Mouse (Mus musculus) left cerebral cortex, adult 8-10 months (tissue): ENCODE results near the gene Ruvbl1. TPM values are rescaled to one million over a fixed set of nuclear protein-coding genes. Genes with fewer than 3 reads are reported as not detected.
A peak's percentile ranks its signal among the peaks of the same experiment; 100 is the strongest.

Experiments used
- DNase-seq, 2 experiments: peaks; one replicate each; pipeline ENCODE4 v3.0.0; 2022; ENCODE audit warnings: low spot score in 2 of 2
- total RNA-seq, 4 experiments: library from RNA; stranded (reverse); gene quantifications; 2 replicates each; pipeline ENCODE4 v1.2.4; 2022

The Ruvbl1 gene
- 10 to 100 TPM; 36.1 to 41.9 (median 40.9) TPM for total RNA-seq

DNA sequence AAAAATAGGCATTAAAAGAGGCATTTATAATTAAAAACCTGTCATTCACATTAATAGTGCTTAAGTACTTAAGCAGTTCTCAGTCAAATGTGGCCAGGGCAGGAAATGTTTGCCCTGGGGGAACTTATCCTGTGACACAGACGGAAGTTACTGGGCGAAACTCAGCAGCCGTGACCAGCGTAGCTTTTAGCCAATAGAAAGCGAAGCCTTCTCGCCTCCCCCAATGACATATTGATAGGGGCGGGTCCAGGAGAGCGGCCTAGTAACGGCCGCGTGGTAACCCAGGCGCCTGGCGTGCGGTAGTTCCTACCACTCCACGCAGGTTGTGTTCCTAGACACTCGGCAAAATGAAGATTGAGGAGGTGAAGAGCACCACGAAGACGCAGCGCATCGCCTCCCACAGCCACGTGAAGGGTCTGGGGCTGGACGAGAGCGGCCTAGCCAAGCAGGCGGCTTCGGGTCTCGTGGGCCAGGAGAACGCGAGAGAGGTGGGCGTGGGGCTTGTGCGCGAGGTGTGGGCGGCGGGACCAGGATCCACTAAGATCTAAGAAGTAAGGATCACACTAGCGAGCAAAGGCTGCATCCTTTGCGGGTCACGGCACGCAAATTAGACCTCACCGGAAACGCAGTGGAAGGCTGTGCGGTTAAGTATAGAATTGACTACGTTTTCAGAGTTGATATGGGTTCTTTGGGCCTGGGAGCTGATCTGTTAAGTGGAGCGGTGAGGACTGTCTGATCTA, at the start of gene Ruvbl1:
TSS of gene Ruvbl1 (plus strand) at position 229 of the 740 bp plus-strand sequence.
- DNase-seq = peak; percentile 73 to 90

DNA sequence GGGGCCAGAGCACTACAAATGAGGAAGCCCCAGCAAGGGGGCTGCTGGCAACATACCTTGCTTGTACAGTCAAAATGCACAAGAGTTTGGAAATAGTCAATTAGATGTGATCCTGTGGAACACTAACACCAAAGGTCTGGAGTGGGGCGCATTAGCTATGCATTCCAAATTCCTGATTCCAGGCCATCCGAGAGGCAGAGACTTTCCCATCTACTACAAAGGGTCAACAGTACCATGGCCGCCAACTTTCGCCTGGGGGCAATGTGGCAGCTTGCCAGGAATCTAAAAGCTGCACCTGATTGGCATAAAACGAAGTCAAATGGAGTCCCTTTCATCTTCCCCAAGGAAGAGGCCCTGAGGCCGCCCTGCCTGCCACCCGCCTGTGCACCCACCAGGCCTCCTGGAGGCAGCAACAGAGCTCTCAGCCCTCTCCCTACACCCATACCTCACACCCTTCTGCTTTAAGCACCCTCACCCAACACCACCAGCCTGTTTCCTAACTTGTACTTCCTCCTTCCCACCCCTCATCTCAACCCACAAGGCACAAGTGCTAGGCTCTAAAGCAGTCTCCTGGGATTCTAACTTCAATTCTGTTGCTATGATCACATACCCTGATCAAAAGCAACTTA, 49.0 kb upstream of the Ruvbl1 start:
- DNase-seq = no peak

DNA sequence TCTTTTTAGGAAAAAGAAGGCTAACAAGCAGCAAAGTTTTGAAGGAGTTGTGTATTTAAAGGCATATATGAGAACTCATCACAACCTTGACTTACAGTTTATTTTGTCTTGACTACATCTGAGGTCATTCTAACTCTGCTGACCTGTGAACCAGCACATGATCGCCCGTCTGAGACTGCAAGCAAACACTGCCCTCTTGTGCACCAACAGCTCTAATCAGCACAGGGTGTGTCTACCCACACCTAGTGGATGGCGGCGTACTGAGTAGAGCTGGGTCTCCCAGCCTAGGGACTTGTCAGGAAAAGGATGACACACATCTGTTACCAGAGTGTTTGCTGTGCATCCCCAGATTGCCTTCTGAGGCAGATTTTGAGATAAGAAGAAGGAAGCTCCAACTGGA, 34.0 kb upstream of the Ruvbl1 start:
- no peak for DNase-seq

DNA sequence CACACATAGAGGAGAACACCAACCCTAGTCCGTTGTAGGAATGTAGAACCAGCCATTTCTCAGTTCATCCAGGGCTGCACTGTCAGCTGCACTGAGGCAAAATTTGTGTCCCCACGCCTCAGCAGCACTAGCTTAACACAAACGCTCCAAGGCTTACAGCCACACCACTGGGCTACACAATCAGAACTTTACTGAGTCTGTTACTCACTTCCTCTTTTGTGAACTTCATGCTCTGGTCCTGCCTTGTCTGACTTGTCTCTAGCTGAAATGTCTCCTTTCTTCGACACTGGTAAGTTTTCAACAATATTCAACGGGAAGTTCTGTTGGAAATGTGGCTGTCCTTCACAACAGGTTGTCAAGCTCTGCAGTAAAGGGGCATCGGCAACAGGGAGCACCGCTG, 29.6 kb upstream of the Ruvbl1 start:
- DNase-seq = no peak

DNA sequence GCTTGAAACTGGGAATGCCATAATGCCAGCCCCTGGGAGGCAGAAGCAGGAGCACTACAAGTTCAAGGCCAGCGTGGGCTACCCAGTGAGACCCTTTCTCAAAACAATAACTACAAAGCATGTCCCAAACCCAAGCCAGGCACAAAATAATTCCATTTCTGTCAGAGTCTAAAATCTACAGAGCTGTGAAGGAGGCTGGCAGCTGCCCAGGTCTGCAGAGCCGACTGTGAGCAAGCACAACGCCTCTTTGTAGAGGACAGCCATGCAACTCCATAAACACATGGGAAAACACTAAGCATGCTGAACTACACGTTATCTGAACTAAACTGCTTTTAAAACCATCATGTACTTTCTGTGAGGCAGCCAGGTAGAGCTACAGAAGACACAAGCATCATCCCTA, 26.2 kb upstream of the Ruvbl1 start:
- peak in 1 of 2 experiments; percentile 29 for DNase-seq

GRCm38 (mm10) chr6:88442551-88442950, 22.7 kb upstream of the Ruvbl1 start:
- no peak for DNase-seq

- DNase-seq = no peak
Measured at GRCm38 (mm10) chr6:88443446-88443845, 21.8 kb upstream of the Ruvbl1 start.

- DNase-seq = no peak
Measured at GRCm38 (mm10) chr6:88444076-88444750, 21.0 kb upstream of the Ruvbl1 start.

GRCm38 (mm10) chr6:88445661-88446060, 19.5 kb upstream of the Ruvbl1 start:
- no peak for DNase-seq

- peak; percentile 62 to 65 for DNase-seq
Measured at GRCm38 (mm10) chr6:88446063-88447002, 18.9 kb upstream of the Ruvbl1 start, which contains the start of gene Eefsec. TSS of gene Eefsec (minus strand) at chr6:88446539.

GRCm38 (mm10) chr6:88447454-88447853, 17.8 kb upstream of the Ruvbl1 start:
- DNase-seq = no peak

DNA sequence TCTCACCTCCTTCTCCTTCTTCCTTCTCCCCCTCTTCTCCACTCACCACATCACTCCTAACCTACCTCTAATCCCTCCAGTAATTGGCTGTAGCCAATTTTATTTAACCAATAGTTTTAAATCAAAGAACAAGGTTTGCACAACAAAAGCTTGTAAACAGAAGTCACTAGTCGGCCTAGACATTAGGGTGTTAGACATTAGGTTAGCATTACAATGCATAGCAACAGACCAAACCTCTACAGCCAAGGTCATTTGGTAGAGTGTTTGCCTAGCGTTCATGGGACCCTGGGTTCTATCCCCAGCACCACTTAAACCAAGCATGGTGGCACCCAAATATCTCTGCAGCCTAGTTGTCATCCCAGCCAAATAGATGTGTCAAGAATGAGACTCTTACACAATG, 10.7 kb upstream of the Ruvbl1 start:
- DNase-seq = no peak

DNA sequence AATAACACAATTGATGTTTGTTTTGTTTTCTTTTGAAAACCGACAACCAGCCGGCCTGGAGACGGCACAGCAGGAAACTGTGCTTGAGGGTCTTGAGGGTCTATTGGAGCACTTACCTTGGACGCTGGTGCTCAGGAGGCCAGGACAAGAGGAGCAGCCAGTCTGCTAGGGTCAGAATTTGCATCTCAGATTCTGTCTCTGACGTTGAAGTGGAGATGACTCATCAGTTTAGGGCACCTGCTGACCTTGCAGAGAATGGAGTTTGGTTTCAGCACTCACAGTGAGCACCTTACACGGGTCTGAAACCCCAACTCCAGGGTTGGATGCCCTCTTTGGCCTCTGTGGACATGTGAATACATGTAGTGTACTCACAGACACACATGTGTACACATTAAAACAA, 4.7 kb downstream of the Ruvbl1 start:
- DNase-seq = no peak

DNA sequence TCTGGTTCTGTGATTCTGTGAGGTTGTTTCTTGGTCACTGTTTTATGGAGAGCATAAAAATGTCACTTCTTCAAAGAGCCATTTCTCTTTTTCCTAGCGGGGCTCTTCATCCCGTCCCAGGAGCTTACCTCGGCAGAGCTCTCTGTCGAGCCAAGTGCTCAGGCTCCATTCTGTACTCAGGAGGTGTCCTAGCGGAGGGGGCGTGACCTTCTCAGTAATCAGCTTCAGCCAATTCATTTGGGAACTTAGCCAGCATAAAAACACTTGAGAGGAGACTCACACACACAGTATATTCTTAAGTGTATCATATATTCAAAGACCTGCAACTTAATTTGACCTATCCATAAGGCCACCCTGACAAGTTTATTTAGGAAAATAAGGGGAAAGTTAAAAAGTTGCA, 15.2 kb downstream of the Ruvbl1 start:
- no peak for DNase-seq

DNA sequence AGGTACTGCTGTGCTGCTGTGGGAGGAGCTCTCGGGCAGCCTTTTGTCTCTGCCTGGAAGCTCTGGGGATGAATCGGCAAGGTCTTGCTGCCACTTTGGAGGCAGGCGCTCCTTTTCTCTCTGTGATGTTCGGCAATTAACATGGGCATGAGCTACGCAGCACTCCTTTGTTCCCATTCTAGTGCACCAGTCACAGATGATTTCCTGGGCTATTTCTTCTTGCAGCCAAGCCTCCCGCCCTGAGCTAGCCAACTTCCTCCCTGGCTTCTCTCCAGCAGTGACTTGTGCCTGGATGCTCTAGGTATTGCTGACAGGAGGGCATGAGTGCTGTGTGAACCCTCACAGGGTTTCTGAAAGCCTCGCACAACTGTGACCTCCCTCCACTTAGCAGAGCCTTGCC, 17.9 kb downstream of the Ruvbl1 start:
- no peak for DNase-seq

- DNase-seq = no peak
Measured at GRCm38 (mm10) chr6:88483913-88484312, 18.7 kb downstream of the Ruvbl1 start.

- no peak for DNase-seq
Measured at GRCm38 (mm10) chr6:88485378-88485777, 20.2 kb downstream of the Ruvbl1 start.

- DNase-seq = peak; percentile 48 to 74
Measured at GRCm38 (mm10) chr6:88486893-88487292, 21.7 kb downstream of the Ruvbl1 start.

DNA sequence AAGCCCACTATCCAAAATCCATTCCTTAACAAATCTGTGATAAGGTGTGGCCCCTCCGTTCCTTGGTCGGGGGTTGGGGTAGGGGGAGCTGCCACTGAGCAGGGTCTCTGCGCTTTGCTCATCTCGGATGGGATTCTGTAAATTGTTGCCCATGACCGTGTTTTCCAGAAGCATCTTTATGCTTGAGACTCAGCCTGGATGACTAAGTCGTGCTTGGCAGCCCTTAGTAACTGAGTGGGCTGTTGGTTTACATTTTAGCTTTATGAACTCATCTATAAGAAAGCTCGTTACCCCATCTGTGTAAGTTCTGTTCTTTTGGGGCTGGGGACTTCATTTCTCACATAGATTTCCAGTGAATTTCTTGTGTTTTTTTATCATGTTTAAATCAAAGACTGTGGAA, 23.8 kb downstream of the Ruvbl1 start:
- no peak for DNase-seq

DNA sequence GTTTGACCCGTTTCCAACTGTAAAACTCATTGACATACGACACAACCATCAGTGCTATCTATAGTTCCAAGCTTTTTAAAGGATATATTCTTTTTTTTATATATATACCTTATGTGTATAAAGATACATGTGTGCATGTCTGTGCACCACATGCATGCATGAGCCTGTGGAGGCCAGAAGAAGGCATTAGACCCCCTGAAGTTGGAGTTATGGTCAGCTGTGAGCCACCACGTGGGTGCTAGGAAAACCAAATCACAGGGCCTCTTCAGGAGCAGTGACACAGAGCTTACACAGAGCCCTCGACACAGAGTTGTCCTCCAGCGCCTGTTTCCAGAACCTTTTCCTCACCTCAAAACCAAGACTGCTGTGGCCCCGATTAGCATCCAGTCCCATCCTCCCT, 24.6 kb downstream of the Ruvbl1 start:
- no peak for DNase-seq

- no peak for DNase-seq
Measured at GRCm38 (mm10) chr6:88490629-88491354, 25.6 kb downstream of the Ruvbl1 start.
